Mouse (Mus musculus): ENCODE measurements around the gene Fgfr1op2.

DNA sequence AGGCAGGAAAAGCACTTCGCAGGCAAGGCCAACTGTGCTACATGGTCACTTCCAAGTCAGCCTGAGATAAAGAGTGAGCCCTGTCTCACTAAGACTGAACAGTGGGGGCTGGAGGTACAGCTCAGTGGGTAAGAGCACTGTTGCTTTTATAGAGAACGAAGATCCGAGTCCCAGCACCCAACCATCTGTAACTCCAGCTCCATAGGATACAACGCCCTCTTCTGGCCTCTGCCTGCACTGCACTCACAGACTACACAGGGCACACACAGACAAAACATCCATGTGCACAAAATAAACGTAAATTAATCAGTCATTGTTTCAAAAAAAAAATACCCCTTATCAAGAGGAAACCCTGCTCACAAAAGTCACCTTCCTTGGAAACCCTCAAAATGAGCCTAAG is 36.9 kb downstream of the Fgfr1op2 start:
- TF ChIP-seq TAL1 (conservative IDR thresholded peaks at IDR 0.05; ENCODE audit: low read depth, low read length) (no peak), CTCF (IDR thresholded peaks at IDR 0.05; ENCODE audit: low read depth, low read length) (0 out of 2 replicates have a peak, but pooled peaks have one; percentile 5), GATA1 (IDR thresholded peaks at IDR 0.05; ENCODE audit: borderline replicate concordance, low read length) (no peak), GATA2 (IDR thresholded peaks at IDR 0.05; ENCODE audit: borderline replicate concordance, low read depth, low read length) (no peak)

Measured in G1E (cell line).